Mouse (Mus musculus) midbrain, embryonic 12.5 days (tissue): ENCODE data around the gene Them7. TPM values are rescaled to one million over a fixed set of nuclear protein-coding genes. Genes with fewer than 3 reads are reported as not detected.
A peak's percentile ranks its signal among the peaks of the same experiment; 100 is the strongest.

Source experiments
- ATAC-seq: fragments of 200-750 bp; cut with Nextera tagmentation; 2 replicates; pipeline ENCODE4 v1.8.0; 2017; ENCODE audit warnings: low read depth, moderate TSS enrichment, moderate library complexity; ENCODE audit not compliant: low FRiP score
- H3K27ac ChIP-seq: fragments of 300-500 bp; sonication (generic); replicated peaks from 2 replicates; pipeline ENCODE4 v1.5.1; 2016; ENCODE audit warnings: mild to moderate bottlenecking
- H3K27me3 ChIP-seq: fragments of 300-500 bp; sonication (generic); 2 replicates; pipeline ENCODE4 v1.6.1; 2016; ENCODE audit warnings: mild to moderate bottlenecking
- H3K36me3 ChIP-seq: fragments of 300-500 bp; sonication (generic); 2 replicates; pipeline ENCODE4 v1.6.1; 2016
- H3K4me1 ChIP-seq: fragments of 300-500 bp; sonication (generic); 2 replicates; pipeline ENCODE4 v1.6.1; 2016
- H3K4me2 ChIP-seq: fragments of 300-500 bp; sonication (generic); replicated peaks from 2 replicates; pipeline ENCODE4 v1.6.1; 2016; ENCODE audit warnings: mild to moderate bottlenecking, moderate library complexity
- H3K4me3 ChIP-seq: fragments of 300-500 bp; sonication (generic); 2 replicates; pipeline ENCODE4 v1.5.1; 2016; ENCODE audit warnings: mild to moderate bottlenecking
- H3K9ac ChIP-seq: fragments of 300-500 bp; sonication (generic); replicated peaks from 2 replicates; pipeline ENCODE4 v1.6.1; 2016; ENCODE audit warnings: mild to moderate bottlenecking, moderate library complexity
- H3K9me3 ChIP-seq: fragments of 300-500 bp; sonication (generic); 2 replicates; pipeline ENCODE4 v1.6.1; 2016; ENCODE audit warnings: mild to moderate bottlenecking
- WGBS: fragments of 180-500 bp; shearing (Covaris S2); methylation state at CpG from one replicate; pipeline ENCODE4 v1.1.7; 2016; 5-methylcytosine and 5-hydroxymethylcytosine counted together
- polyA plus RNA-seq: library from polyadenylated mRNA; unstranded; fragments of >200 nt; fragmentation: Nextera tagmentation; extraction: Ambion mirVana; gene quantifications from 2 replicates; pipeline ENCODE4 v1.2.1, GENCODE M21; 2016

Gene Them7
- polyA plus RNA-seq, 1 experiment from 2014 or later: 0.11 TPM

GRCm38 (mm10) chr2:105219229-105219628 is 4.9 kb upstream of the Them7 start:
- Histone ChIP-seq H3K9ac (no peak overlapping the region), H3K9me3 (no peaks in the 10 kb centered on the region), H3K4me1 (peaks cover 2% of the 10 kb centered on the region), H3K27ac (no peak overlapping the region), H3K4me3 (no peak overlapping the region), H3K4me2 (no peak overlapping the region), H3K36me3 (no peaks in the 10 kb centered on the region), H3K27me3 (peaks cover 2% of the 10 kb centered on the region)
- no peak for ATAC-seq
- 89% methylated on average over 5 of the region's 5 CpGs for WGBS

GRCm38 (mm10) chr2:105219664-105220063 is 4.5 kb upstream of the Them7 start:
- peaks cover 6% of the 10 kb centered on the region for H3K4me1 ChIP-seq
- WGBS: 67% methylated on average over 8 of the region's 8 CpGs
- H3K36me3 ChIP-seq: no peaks in the 10 kb centered on the region
- H3K4me3 ChIP-seq: no peak overlapping the region
- H3K27ac ChIP-seq: no peak overlapping the region
- H3K9ac ChIP-seq: no peak overlapping the region
- no peaks in the 10 kb centered on the region for H3K9me3 ChIP-seq
- ATAC-seq: no peak
- H3K4me2 ChIP-seq: no peak overlapping the region
- peaks cover 7% of the 10 kb centered on the region for H3K27me3 ChIP-seq

- Histone ChIP-seq H3K4me2 (no peak overlapping the region), H3K27ac (no peak overlapping the region), H3K4me1 (peaks cover 6% of the 10 kb centered on the region), H3K27me3 (peaks cover 17% of the 10 kb centered on the region), H3K36me3 (no peaks in the 10 kb centered on the region), H3K9me3 (no peaks in the 10 kb centered on the region), H3K4me3 (no peak overlapping the region), H3K9ac (no peak overlapping the region)
- ATAC-seq: no peak
- 88% methylated on average over 9 of the region's 9 CpGs for WGBS
Observed at GRCm38 (mm10) chr2:105220738-105221303, 3.3 kb upstream of the Them7 start.

- H3K9ac ChIP-seq: no peak overlapping the region
- no peaks in the 10 kb centered on the region for H3K36me3 ChIP-seq
- no peak for ATAC-seq
- no peaks in the 10 kb centered on the region for H3K9me3 ChIP-seq
- 90% methylated on average over 11 of the region's 11 CpGs for WGBS
- peaks cover 31% of the 10 kb centered on the region for H3K27me3 ChIP-seq
- no peak overlapping the region for H3K4me3 ChIP-seq
- H3K4me1 ChIP-seq: peaks cover 6% of the 10 kb centered on the region
- H3K4me2 ChIP-seq: no peak overlapping the region
- H3K27ac ChIP-seq: no peak overlapping the region
Observed at GRCm38 (mm10) chr2:105223606-105224005, 514 bp upstream of the Them7 start.

- WGBS: 62% methylated on average over 3 of the region's 3 CpGs
- H3K4me2 ChIP-seq: peak overlapping the region; percentile 78; the same call in 1 of the 2 replicates
- no peak overlapping the region for H3K27ac ChIP-seq
- H3K4me3 ChIP-seq: 0 out of 2 replicates have a peak overlapping the region, but pooled peaks have one; percentile 41
- no peaks in the 10 kb centered on the region for H3K9me3 ChIP-seq
- H3K4me1 ChIP-seq: peaks cover 6% of the 10 kb centered on the region
- ATAC-seq: no peak
- peaks cover 31% of the 10 kb centered on the region for H3K27me3 ChIP-seq
- H3K9ac ChIP-seq: no peak overlapping the region
- no peaks in the 10 kb centered on the region for H3K36me3 ChIP-seq
Observed at GRCm38 (mm10) chr2:105224987-105225375, 861 bp downstream of the Them7 start.

- peaks cover 31% of the 10 kb centered on the region for H3K27me3 ChIP-seq
- H3K4me2 ChIP-seq: no peak overlapping the region
- no peaks in the 10 kb centered on the region for H3K36me3 ChIP-seq
- ATAC-seq: no peak
- H3K4me1 ChIP-seq: peaks cover 6% of the 10 kb centered on the region
- 72% methylated on average over 7 of the region's 7 CpGs for WGBS
- H3K27ac ChIP-seq: no peak overlapping the region
- no peaks in the 10 kb centered on the region for H3K9me3 ChIP-seq
- no peak overlapping the region for H3K4me3 ChIP-seq
- no peak overlapping the region for H3K9ac ChIP-seq
Observed at GRCm38 (mm10) chr2:105226297-105226958, 2.3 kb downstream of the Them7 start.

GRCm38 (mm10) chr2:105228416-105228815 is 4.3 kb downstream of the Them7 start:
- no peak for ATAC-seq
- peaks cover 6% of the 10 kb centered on the region for H3K4me1 ChIP-seq
- H3K4me2 ChIP-seq: no peak overlapping the region
- H3K4me3 ChIP-seq: no peak overlapping the region
- no peaks in the 10 kb centered on the region for H3K9me3 ChIP-seq
- no peak overlapping the region for H3K27ac ChIP-seq
- no peak overlapping the region for H3K9ac ChIP-seq
- H3K27me3 ChIP-seq: peaks cover 31% of the 10 kb centered on the region
- 81% methylated on average over 2 of the region's 2 CpGs for WGBS
- no peaks in the 10 kb centered on the region for H3K36me3 ChIP-seq

- 5% methylated on average over 1 of the region's 1 CpGs for WGBS
- Histone ChIP-seq H3K9me3 (no peaks in the 10 kb centered on the region), H3K4me1 (no peaks in the 10 kb centered on the region), H3K27me3 (peaks cover 19% of the 10 kb centered on the region), H3K27ac (no peak overlapping the region), H3K4me3 (no peak overlapping the region), H3K36me3 (no peaks in the 10 kb centered on the region), H3K9ac (no peak overlapping the region), H3K4me2 (no peak overlapping the region)
- peak; percentile 52; the same call in 1 of the 2 replicates for ATAC-seq
Observed at GRCm38 (mm10) chr2:105230333-105230732, 6.2 kb downstream of the Them7 start.

- no peak overlapping the region for H3K9ac ChIP-seq
- H3K27ac ChIP-seq: no peak overlapping the region
- H3K9me3 ChIP-seq: no peaks in the 10 kb centered on the region
- no peaks in the 10 kb centered on the region for H3K27me3 ChIP-seq
- no peak overlapping the region for H3K4me2 ChIP-seq
- no peak overlapping the region for H3K4me3 ChIP-seq
- WGBS: 80% methylated on average over 4 of the region's 4 CpGs
- H3K4me1 ChIP-seq: no peaks in the 10 kb centered on the region
- no peak for ATAC-seq
- no peaks in the 10 kb centered on the region for H3K36me3 ChIP-seq
Observed at GRCm38 (mm10) chr2:105232386-105232785, 8.3 kb downstream of the Them7 start.

- H3K9ac ChIP-seq: no peak overlapping the region
- H3K4me3 ChIP-seq: no peak overlapping the region
- ATAC-seq: no peak
- H3K4me1 ChIP-seq: no peaks in the 10 kb centered on the region
- WGBS: 78% methylated on average over 6 of the region's 6 CpGs
- H3K27ac ChIP-seq: no peak overlapping the region
- no peaks in the 10 kb centered on the region for H3K9me3 ChIP-seq
- H3K4me2 ChIP-seq: no peak overlapping the region
- no peaks in the 10 kb centered on the region for H3K36me3 ChIP-seq
- no peaks in the 10 kb centered on the region for H3K27me3 ChIP-seq
Observed at GRCm38 (mm10) chr2:105234278-105234677, 10.2 kb downstream of the Them7 start.

- no peak for ATAC-seq
- 59% methylated on average over 12 of the region's 12 CpGs for WGBS
- H3K4me3 ChIP-seq: no peak overlapping the region
- H3K27me3 ChIP-seq: no peaks in the 10 kb centered on the region
- no peak overlapping the region for H3K9ac ChIP-seq
- no peak overlapping the region for H3K27ac ChIP-seq
- no peaks in the 10 kb centered on the region for H3K4me1 ChIP-seq
- H3K9me3 ChIP-seq: no peaks in the 10 kb centered on the region
- H3K36me3 ChIP-seq: no peaks in the 10 kb centered on the region
- H3K4me2 ChIP-seq: no peak overlapping the region
Observed at GRCm38 (mm10) chr2:105235380-105236115, 11.4 kb downstream of the Them7 start.

GRCm38 (mm10) chr2:105237424-105237823 is 13.3 kb downstream of the Them7 start:
- H3K27me3 ChIP-seq: no peaks in the 10 kb centered on the region
- ATAC-seq: no peak
- no peaks in the 10 kb centered on the region for H3K9me3 ChIP-seq
- H3K36me3 ChIP-seq: no peaks in the 10 kb centered on the region
- WGBS: 71% methylated on average over 7 of the region's 7 CpGs
- H3K4me1 ChIP-seq: no peaks in the 10 kb centered on the region
- no peak overlapping the region for H3K9ac ChIP-seq
- no peak overlapping the region for H3K27ac ChIP-seq
- H3K4me2 ChIP-seq: no peak overlapping the region
- no peak overlapping the region for H3K4me3 ChIP-seq
